Mouse (Mus musculus): ENCODE data around the gene Rbpj. TPM values are rescaled to one million over a fixed set of nuclear protein-coding genes. Genes with fewer than 3 reads are reported as not detected.

The Rbpj gene
- polyA plus RNA-seq, 1 experiment from 2014 or later = 54.7 TPM

- no peak overlapping the region for H3K4me3 ChIP-seq (ENCODE audit: low read depth, low read length)
- H3K9me3 ChIP-seq (ENCODE audit: control insufficient read depth, low read length) = no peaks in the 10 kb centered on the region
- H3K4me1 ChIP-seq (ENCODE audit: control insufficient read depth, insufficient read depth, low read length) = no peaks in the 10 kb centered on the region
- ATAC-seq (ENCODE audit: insufficient number of reproducible peaks, low FRiP score, low TSS enrichment, low read depth) = no peak
- no peak overlapping the region for H3K9ac ChIP-seq (ENCODE audit: low read length)
- H3K27ac ChIP-seq (replicated peaks; ENCODE audit: low read depth, low read length) = no peak overlapping the region
- H3K36me3 ChIP-seq (ENCODE audit: control insufficient read depth, insufficient read depth, low read length) = no peaks in the 10 kb centered on the region
- no peak for DNase-seq (ENCODE audit: low spot score)
- WGBS = 88% methylated on average over 7 of the region's 7 CpGs
- H3K27me3 ChIP-seq (ENCODE audit: control insufficient read depth, insufficient read depth, low read length) = no peaks in the 10 kb centered on the region
- no peak overlapping the region for H3K4me2 ChIP-seq (ENCODE audit: low read depth, severe bottlenecking)
Measured at GRCm38 (mm10) chr5:53524162-53524561, 58.2 kb downstream of the Rbpj start.

- ATAC-seq (ENCODE audit: insufficient number of reproducible peaks, low FRiP score, low TSS enrichment, low read depth) = no peak
- H3K4me2 ChIP-seq (ENCODE audit: low read depth, severe bottlenecking) = no peak overlapping the region
Measured at GRCm38 (mm10) chr5:53524831-53525230, 58.9 kb downstream of the Rbpj start.

GRCm38 (mm10) chr5:53525305-53526069 lies 59.5 kb downstream of the Rbpj start:
- Histone ChIP-seq H3K9me3 (ENCODE audit: control insufficient read depth, low read length) (no peaks in the 10 kb centered on the region), H3K4me3 (ENCODE audit: low read depth, low read length) (no peak overlapping the region), H3K9ac (ENCODE audit: low read length) (no peak overlapping the region), H3K4me1 (ENCODE audit: control insufficient read depth, insufficient read depth, low read length) (no peaks in the 10 kb centered on the region), H3K27me3 (ENCODE audit: control insufficient read depth, insufficient read depth, low read length) (no peaks in the 10 kb centered on the region), H3K27ac (replicated peaks; ENCODE audit: low read depth, low read length) (no peak overlapping the region), H3K4me2 (ENCODE audit: low read depth, severe bottlenecking) (no peak overlapping the region), H3K36me3 (ENCODE audit: control insufficient read depth, insufficient read depth, low read length) (no peaks in the 10 kb centered on the region)
- no peak for ATAC-seq (ENCODE audit: insufficient number of reproducible peaks, low FRiP score, low TSS enrichment, low read depth)
- WGBS = 71% methylated on average over 20 of the region's 20 CpGs
- no peak for DNase-seq (ENCODE audit: low spot score)

More at GRCm38 (mm10) chr5:53524831-53525230, 58.9 kb downstream of the Rbpj start:
- H3K4me3 ChIP-seq (ENCODE audit: low read depth, low read length) = no peak overlapping the region
- no peak for DNase-seq (ENCODE audit: low spot score)
- no peaks in the 10 kb centered on the region for H3K36me3 ChIP-seq (ENCODE audit: control insufficient read depth, insufficient read depth, low read length)
- no peaks in the 10 kb centered on the region for H3K27me3 ChIP-seq (ENCODE audit: control insufficient read depth, insufficient read depth, low read length)
- H3K27ac ChIP-seq (replicated peaks; ENCODE audit: low read depth, low read length) = no peak overlapping the region
- no peaks in the 10 kb centered on the region for H3K9me3 ChIP-seq (ENCODE audit: control insufficient read depth, low read length)
- H3K4me1 ChIP-seq (ENCODE audit: control insufficient read depth, insufficient read depth, low read length) = no peaks in the 10 kb centered on the region
- no peak overlapping the region for H3K9ac ChIP-seq (ENCODE audit: low read length)
- WGBS = 78% methylated on average over 5 of the region's 5 CpGs

GRCm38 (mm10) chr5:53526070-53526430 lies 60.1 kb downstream of the Rbpj start:
- Histone ChIP-seq H3K4me3 (ENCODE audit: low read depth, low read length) (no peak overlapping the region), H3K9ac (ENCODE audit: low read length) (no peak overlapping the region), H3K36me3 (ENCODE audit: control insufficient read depth, insufficient read depth, low read length) (no peaks in the 10 kb centered on the region), H3K27me3 (ENCODE audit: control insufficient read depth, insufficient read depth, low read length) (no peaks in the 10 kb centered on the region), H3K9me3 (ENCODE audit: control insufficient read depth, low read length) (no peaks in the 10 kb centered on the region), H3K27ac (replicated peaks; ENCODE audit: low read depth, low read length) (no peak overlapping the region), H3K4me1 (ENCODE audit: control insufficient read depth, insufficient read depth, low read length) (no peaks in the 10 kb centered on the region), H3K4me2 (ENCODE audit: low read depth, severe bottlenecking) (no peak overlapping the region)
- WGBS = 87% methylated on average over 1 of the region's 1 CpGs
- ATAC-seq (ENCODE audit: insufficient number of reproducible peaks, low FRiP score, low TSS enrichment, low read depth) (no peak), DNase-seq (ENCODE audit: low spot score) (no peak)

- 93% methylated on average over 1 of the region's 1 CpGs for WGBS
- DNase-seq (ENCODE audit: low spot score) (no peak), ATAC-seq (ENCODE audit: insufficient number of reproducible peaks, low FRiP score, low TSS enrichment, low read depth) (no peak)
- Histone ChIP-seq H3K27ac (replicated peaks; ENCODE audit: low read depth, low read length) (no peak overlapping the region), H3K4me2 (ENCODE audit: low read depth, severe bottlenecking) (no peak overlapping the region), H3K36me3 (ENCODE audit: control insufficient read depth, insufficient read depth, low read length) (no peaks in the 10 kb centered on the region), H3K4me3 (ENCODE audit: low read depth, low read length) (no peak overlapping the region), H3K27me3 (ENCODE audit: control insufficient read depth, insufficient read depth, low read length) (no peaks in the 10 kb centered on the region), H3K9me3 (ENCODE audit: control insufficient read depth, low read length) (no peaks in the 10 kb centered on the region), H3K9ac (ENCODE audit: low read length) (no peak overlapping the region), H3K4me1 (ENCODE audit: control insufficient read depth, insufficient read depth, low read length) (no peaks in the 10 kb centered on the region)
Measured at GRCm38 (mm10) chr5:53529846-53530245, 63.9 kb downstream of the Rbpj start.

- WGBS = 87% methylated on average over 12 of the region's 12 CpGs
- H3K9ac ChIP-seq (ENCODE audit: low read length) = no peak overlapping the region
- H3K4me2 ChIP-seq (ENCODE audit: low read depth, severe bottlenecking) = no peak overlapping the region
- H3K4me3 ChIP-seq (ENCODE audit: low read depth, low read length) = no peak overlapping the region
- H3K9me3 ChIP-seq (ENCODE audit: control insufficient read depth, low read length) = no peaks in the 10 kb centered on the region
- ATAC-seq (ENCODE audit: insufficient number of reproducible peaks, low FRiP score, low TSS enrichment, low read depth) (no peak), DNase-seq (ENCODE audit: low spot score) (no peak)
- no peak overlapping the region for H3K27ac ChIP-seq (replicated peaks; ENCODE audit: low read depth, low read length)
- H3K27me3 ChIP-seq (ENCODE audit: control insufficient read depth, insufficient read depth, low read length) = no peaks in the 10 kb centered on the region
- H3K36me3 ChIP-seq (ENCODE audit: control insufficient read depth, insufficient read depth, low read length) = no peaks in the 10 kb centered on the region
- H3K4me1 ChIP-seq (ENCODE audit: control insufficient read depth, insufficient read depth, low read length) = no peaks in the 10 kb centered on the region
Measured at GRCm38 (mm10) chr5:53535096-53535495, 69.1 kb downstream of the Rbpj start.

DNA sequence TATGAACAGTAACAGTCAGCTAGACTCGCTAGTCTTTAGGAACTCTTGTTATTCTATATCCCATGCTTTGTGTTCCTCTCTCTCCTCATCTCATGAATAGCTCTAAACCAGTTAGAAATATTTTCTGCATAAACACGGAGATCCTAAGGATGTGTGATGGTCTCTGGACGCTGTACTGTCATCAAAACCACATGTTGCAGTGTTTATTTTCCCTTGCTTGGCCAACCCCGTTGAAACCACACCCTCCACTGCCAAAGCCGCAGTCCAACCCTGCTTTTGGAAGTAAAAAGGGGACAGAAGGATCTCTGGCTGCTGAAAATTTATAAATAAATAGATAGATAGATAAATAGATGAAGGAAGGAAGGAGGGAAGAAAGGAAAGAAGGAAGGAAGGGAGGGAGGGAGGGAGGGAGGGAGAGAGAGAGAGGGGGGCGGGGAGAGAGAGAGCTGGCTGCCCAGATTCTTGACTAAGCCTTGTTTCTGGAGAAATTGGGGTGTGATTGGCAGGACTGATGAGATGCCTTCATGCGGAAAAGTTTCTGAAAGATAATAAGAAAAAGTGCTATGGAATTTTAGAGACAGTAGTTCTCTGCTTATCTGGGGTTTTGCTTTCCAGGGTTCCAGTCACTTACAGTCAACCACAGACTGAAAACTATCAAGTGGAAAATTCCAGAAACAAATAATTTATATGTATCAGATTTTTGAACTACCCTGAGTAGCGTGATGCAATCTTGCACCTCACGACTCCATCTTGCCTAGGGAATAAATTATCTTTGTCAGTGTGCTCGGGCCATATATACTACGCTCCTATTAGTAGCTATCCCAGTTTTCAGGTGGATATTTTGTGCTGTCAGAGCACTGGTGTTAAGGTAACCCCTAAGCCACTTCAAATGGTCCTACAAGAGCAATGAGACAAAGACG lies 70.9 kb downstream of the Rbpj start:
- Histone ChIP-seq H3K4me2 (ENCODE audit: low read depth, severe bottlenecking) (no peak overlapping the region), H3K27me3 (ENCODE audit: control insufficient read depth, insufficient read depth, low read length) (no peaks in the 10 kb centered on the region), H3K27ac (replicated peaks; ENCODE audit: low read depth, low read length) (no peak overlapping the region), H3K4me3 (ENCODE audit: low read depth, low read length) (no peak overlapping the region), H3K9ac (ENCODE audit: low read length) (no peak overlapping the region), H3K9me3 (ENCODE audit: control insufficient read depth, low read length) (no peaks in the 10 kb centered on the region), H3K36me3 (ENCODE audit: control insufficient read depth, insufficient read depth, low read length) (no peaks in the 10 kb centered on the region), H3K4me1 (ENCODE audit: control insufficient read depth, insufficient read depth, low read length) (no peaks in the 10 kb centered on the region)
- 75% methylated on average over 12 of the region's 12 CpGs for WGBS
- DNase-seq (ENCODE audit: low spot score) (no peak), ATAC-seq (ENCODE audit: insufficient number of reproducible peaks, low FRiP score, low TSS enrichment, low read depth) (no peak)

DNA sequence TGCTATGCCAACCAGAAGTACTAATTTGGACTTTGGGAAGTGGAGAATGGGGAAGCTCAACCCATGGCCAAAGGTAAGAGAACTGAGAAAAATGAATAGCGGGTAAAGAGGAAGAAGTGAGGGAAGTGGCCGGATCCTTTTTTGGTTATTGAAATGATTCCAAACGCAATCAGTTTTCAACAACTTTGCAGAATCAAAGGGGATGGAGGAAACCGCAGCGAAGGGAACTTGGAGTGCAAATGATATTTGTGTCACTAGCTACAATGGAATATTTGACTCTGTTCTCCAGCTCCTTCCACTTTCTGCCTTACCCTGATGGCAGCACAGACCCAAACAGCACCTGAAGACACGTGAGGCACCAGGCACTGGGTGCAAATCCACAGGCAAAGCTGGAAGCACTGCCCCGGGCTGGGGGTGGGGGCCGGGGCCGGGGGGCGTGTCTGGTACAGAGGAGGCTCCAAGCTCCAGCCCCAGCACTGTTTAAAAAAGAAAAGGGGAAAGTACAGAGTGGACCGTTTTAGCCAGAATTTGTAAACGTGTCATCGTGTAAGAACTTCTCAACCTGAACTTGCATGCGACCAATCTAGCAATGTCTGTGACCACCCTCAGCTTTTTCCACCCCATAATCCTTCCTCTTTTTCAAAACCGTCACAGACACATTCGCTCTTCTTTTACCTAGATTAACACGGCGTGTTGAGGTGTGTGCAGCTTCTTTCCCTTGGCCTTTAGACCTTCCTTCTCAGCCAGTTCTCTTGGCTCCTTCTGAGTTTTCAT lies 74.1 kb downstream of the Rbpj start:
- Histone ChIP-seq H3K27me3 (ENCODE audit: control insufficient read depth, insufficient read depth, low read length) (no peaks in the 10 kb centered on the region), H3K9me3 (ENCODE audit: control insufficient read depth, low read length) (no peaks in the 10 kb centered on the region), H3K9ac (ENCODE audit: low read length) (no peak overlapping the region), H3K4me2 (ENCODE audit: low read depth, severe bottlenecking) (no peak overlapping the region), H3K36me3 (ENCODE audit: control insufficient read depth, insufficient read depth, low read length) (no peaks in the 10 kb centered on the region), H3K4me3 (ENCODE audit: low read depth, low read length) (no peak overlapping the region), H3K4me1 (ENCODE audit: control insufficient read depth, insufficient read depth, low read length) (no peaks in the 10 kb centered on the region), H3K27ac (replicated peaks; ENCODE audit: low read depth, low read length) (no peak overlapping the region)
- ATAC-seq (ENCODE audit: insufficient number of reproducible peaks, low FRiP score, low TSS enrichment, low read depth) (no peak), DNase-seq (ENCODE audit: low spot score) (no peak)
- 84% methylated on average over 18 of the region's 18 CpGs for WGBS
